9 mouse cellular contexts compared by ENCODE assay signal in the genomic region with DNA sequence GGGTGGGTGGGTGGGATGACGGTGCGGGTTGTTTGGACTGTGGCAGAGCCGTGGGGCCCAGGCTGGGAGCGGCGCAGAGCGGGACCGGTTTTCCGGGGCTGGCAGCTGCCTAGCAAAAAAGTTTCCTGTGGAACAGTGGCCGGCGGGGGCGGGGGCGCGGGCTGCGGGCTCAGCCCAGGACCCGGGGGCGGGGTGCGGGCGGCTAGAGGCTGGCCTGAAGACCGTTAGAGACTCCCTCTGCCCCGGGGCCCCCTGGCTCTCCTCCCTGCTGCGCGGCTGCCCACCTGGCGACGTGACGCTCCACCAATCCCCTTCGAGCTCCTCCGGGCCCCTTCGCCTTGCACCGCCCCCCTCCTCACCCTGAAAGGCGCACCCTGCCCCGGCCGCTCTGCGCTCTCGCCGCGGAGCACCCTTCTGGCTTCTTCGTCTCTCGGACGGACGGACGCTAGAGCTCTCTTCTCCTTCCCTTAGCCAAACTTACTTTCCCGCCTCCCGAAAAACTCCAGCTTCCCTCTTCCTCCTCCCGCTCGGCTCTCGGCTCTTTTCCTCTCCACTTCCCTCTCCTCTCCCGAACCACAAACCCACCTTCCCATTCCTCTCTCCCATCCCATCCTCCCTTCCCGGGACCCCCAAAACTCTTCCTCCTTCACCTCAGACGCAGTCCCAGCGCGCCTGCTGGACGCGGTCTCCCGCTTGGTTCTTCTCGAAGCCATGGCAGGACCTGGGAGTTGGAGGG. TPM values are rescaled to one million over a fixed set of nuclear protein-coding genes. Genes with fewer than 3 reads are reported as not detected.
DNase-seq lines count a peak whose midpoint lies in the region; ATAC-seq and TF ChIP-seq lines count a peak whose summit lies in the region.
"Had no signal": no experiment of that assay in that cellular context is flagged by ENCODE, and none has a peak within 500 bp of the region (broad histone marks: within the 10 kb centered on the region; RNA-seq: fewer than 3 reads in every experiment).

Gene Nrk (plus strand): TSS at position 390 of the 736 bp plus-strand sequence.

- H3K27ac ChIP-seq in forebrain, embryonic 14.5 days (ENCODE audit: low read depth, low read length), result no peak within 1 kb of the TSS
- no peak within 1 kb of the TSS for H3K27ac ChIP-seq in hindbrain, embryonic 12.5 days
- H3K27ac ChIP-seq in lung, embryonic 15.5 days, result no peak within 1 kb of the TSS
- no peak within 1 kb of the TSS for H3K27ac ChIP-seq in thymus, adult 2 months (ENCODE audit: control insufficient read depth, insufficient read depth, low read length)

- WGBS in forebrain, embryonic 14.5 days, result 29% methylated on average over 46 of the region's 55 CpGs
- WGBS in hindbrain, embryonic 12.5 days, result 24% methylated on average over 43 of the region's 55 CpGs
- WGBS in lung, embryonic 15.5 days, result 15% methylated on average over 37 of the region's 55 CpGs
- WGBS in thymus, adult 2 months, result 4% methylated on average over 33 of the region's 55 CpGs

- peak within 1 kb of the TSS; percentile 65 for H3K4me2 ChIP-seq in forebrain, embryonic 14.5 days (ENCODE audit: low read length)
- peak within 1 kb of the TSS; percentile 77 for H3K4me2 ChIP-seq in hindbrain, embryonic 12.5 days (replicated peaks)
- H3K4me2 ChIP-seq in lung, embryonic 15.5 days, result peak within 1 kb of the TSS; percentile 75

- peak; percentile 87 for ATAC-seq in forebrain, embryonic 14.5 days
- peak; percentile 63; the same call in 1 of the 2 replicates for ATAC-seq in hindbrain, embryonic 12.5 days (ENCODE audit: low FRiP score)
- ATAC-seq in lung, embryonic 15.5 days (ENCODE audit: borderline replicate concordance, extremely low read depth, low FRiP score, low TSS enrichment), result peak; percentile 91

- no peaks in the 10 kb centered on the region for H3K27me3 ChIP-seq in forebrain, embryonic 14.5 days (replicated peaks; ENCODE audit: control insufficient read depth, insufficient read depth, low read length)
- H3K27me3 ChIP-seq in hindbrain, embryonic 12.5 days, result peaks cover 41% of the 10 kb centered on the region
- H3K27me3 ChIP-seq in lung, embryonic 15.5 days, result peaks cover 7% of the 10 kb centered on the region
- H3K27me3 ChIP-seq in thymus, adult 2 months (ENCODE audit: control insufficient read depth, insufficient read depth, low read length), result no peaks in the 10 kb centered on the region

- peak within 1 kb of the TSS; percentile 5; the same call in 1 of the 2 replicates for H3K9ac ChIP-seq in forebrain, embryonic 14.5 days (ENCODE audit: low read length)
- H3K9ac ChIP-seq in hindbrain, embryonic 12.5 days, result 0 out of 2 replicates have a peak within 1 kb of the TSS, but pooled peaks have one; percentile 18
- peak within 1 kb of the TSS; percentile 24 for H3K9ac ChIP-seq in lung, embryonic 15.5 days

- no peak for TF ChIP-seq CTCF in thymus, adult 2 months (IDR thresholded peaks at IDR 0.05; ENCODE audit: borderline replicate concordance, control insufficient read depth, extremely low read depth, insufficient read depth, low read length, poor library complexity)

- H3K4me3 ChIP-seq in forebrain, embryonic 14.5 days (ENCODE audit: low read depth, low read length), result peak within 1 kb of the TSS; percentile 33
- H3K4me3 ChIP-seq in hindbrain, embryonic 12.5 days, result peak within 1 kb of the TSS; percentile 41
- H3K4me3 ChIP-seq in lung, embryonic 15.5 days, result peak within 1 kb of the TSS; percentile 48
- H3K4me3 ChIP-seq in thymus, adult 2 months (ENCODE audit: control insufficient read depth, insufficient read depth, low read length), result no peak within 1 kb of the TSS

- TF ChIP-seq POLR2A in thymus, adult 2 months (IDR thresholded peaks at IDR 0.05; ENCODE audit: control insufficient read depth, extremely low read depth, insufficient read depth, low read length, poor library complexity), result no peak

- H3K36me3 ChIP-seq in forebrain, embryonic 14.5 days (ENCODE audit: control insufficient read depth, insufficient read depth, low read length), result no peaks in the 10 kb centered on the region
- H3K36me3 ChIP-seq in hindbrain, embryonic 12.5 days, result no peaks in the 10 kb centered on the region
- no peaks in the 10 kb centered on the region for H3K36me3 ChIP-seq in lung, embryonic 15.5 days
- no peaks in the 10 kb centered on the region for H3K36me3 ChIP-seq in thymus, adult 2 months (ENCODE audit: control insufficient read depth, insufficient read depth, low read length)

- peak; percentile 3 for DNase-seq in ovary, postnatal 10 days (ENCODE audit: low spot score)
- DNase-seq in ovary, adult 18-20 months (ENCODE audit: low spot score), result no peak
- DNase-seq in forebrain, embryonic 14.5 days (ENCODE audit: low spot score), result peak; percentile 3
- peak; percentile 0 for DNase-seq in skeletal muscle tissue, adult 2 months (ENCODE audit: low read depth, low spot score)
- no peak for DNase-seq in urinary bladder, postnatal 10 days (ENCODE audit: low spot score)
- no peak for DNase-seq in thymus, adult 2 months

- H3K9me3 ChIP-seq in forebrain, embryonic 14.5 days (replicated peaks; ENCODE audit: control insufficient read depth, low read length), result no peaks in the 10 kb centered on the region
- H3K9me3 ChIP-seq in hindbrain, embryonic 12.5 days (replicated peaks), result no peaks in the 10 kb centered on the region
- H3K9me3 ChIP-seq in lung, embryonic 15.5 days, result no peaks in the 10 kb centered on the region

- H3K4me1 ChIP-seq in forebrain, embryonic 14.5 days (ENCODE audit: control insufficient read depth, insufficient read depth, low read length), result no peaks in the 10 kb centered on the region
- no peaks in the 10 kb centered on the region for H3K4me1 ChIP-seq in hindbrain, embryonic 12.5 days
- no peaks in the 10 kb centered on the region for H3K4me1 ChIP-seq in lung, embryonic 15.5 days
- no peaks in the 10 kb centered on the region for H3K4me1 ChIP-seq in thymus, adult 2 months (replicated peaks; ENCODE audit: control insufficient read depth, insufficient read depth, low read length)

RNA-seq across cellular contexts. Expression of gene Nrk, which starts in this region (rescaled TPM):
- polyA plus RNA-seq in forebrain, embryonic 14.5 days (2014; fragmentation: Nextera tagmentation; extraction: Ambion mirVana), result 0.53 and 0.73 TPM in 2 replicates
- 6.3 and 13.1 TPM in 2 replicates for polyA plus RNA-seq in hindbrain, embryonic 12.5 days (2016; fragmentation: Nextera tagmentation; extraction: Ambion mirVana)
- 13.4 and 14.0 TPM in 2 replicates for polyA plus RNA-seq in lung, embryonic 15.5 days (2015; fragmentation: Nextera tagmentation; extraction: Ambion mirVana)
- polyA plus RNA-seq in thymus, adult 2 months (2012; rRNA removed), result 0.04 and 0.05 TPM in 2 replicates
- polyA plus RNA-seq: large intestine, adult 2 months had no signal

Comparison
In these comparisons a context has a peak if more than half of its experiments do, and no peak if none do; other contexts are left out.
1. DNase-seq: peak in ovary, postnatal 10 days (single experiment) and skeletal muscle tissue, adult 2 months (single experiment); none in ovary, adult 18-20 months (single experiment), urinary bladder, postnatal 10 days (single experiment) and thymus, adult 2 months (single experiment).
2. Peak in DNase-seq, ATAC-seq, H3K4me3 ChIP-seq, H3K9ac ChIP-seq and H3K4me2 ChIP-seq in forebrain, embryonic 14.5 days; RNA of the gene not detected or under 1 TPM.
3. Peak in every context shown above with its lines, with median percentiles within 50 percentile points of each other: ATAC-seq, H3K4me2 ChIP-seq and H3K9ac ChIP-seq.